Mouse (Mus musculus) monocyte, adult 5-6 weeks (primary cell): Measurements from ENCODE around the gene Eomes. TPM values are rescaled to one million over a fixed set of nuclear protein-coding genes. Genes with fewer than 3 reads are reported as not detected.

Source experiments
- ATAC-seq: fragments of 153-309, 156-312 bp; replicated peaks from 2 replicates; pipeline ENCODE4 v1.8.0; 2017; ENCODE audit warnings: mild to moderate bottlenecking; ENCODE audit not compliant: low TSS enrichment, insufficient number of reproducible peaks, severe bottlenecking, poor library complexity, low FRiP score
- total RNA-seq: library from RNA; stranded (forward); fragments of 200-1000, 200-491, 200-594 nt; gene quantifications from 3 replicates; pipeline ENCODE4 v1.2.3, GENCODE M21; 2017

Gene Eomes
- total RNA-seq = 47.6 to 167 TPM (median 48.0 TPM) in 3 replicates

DNA sequence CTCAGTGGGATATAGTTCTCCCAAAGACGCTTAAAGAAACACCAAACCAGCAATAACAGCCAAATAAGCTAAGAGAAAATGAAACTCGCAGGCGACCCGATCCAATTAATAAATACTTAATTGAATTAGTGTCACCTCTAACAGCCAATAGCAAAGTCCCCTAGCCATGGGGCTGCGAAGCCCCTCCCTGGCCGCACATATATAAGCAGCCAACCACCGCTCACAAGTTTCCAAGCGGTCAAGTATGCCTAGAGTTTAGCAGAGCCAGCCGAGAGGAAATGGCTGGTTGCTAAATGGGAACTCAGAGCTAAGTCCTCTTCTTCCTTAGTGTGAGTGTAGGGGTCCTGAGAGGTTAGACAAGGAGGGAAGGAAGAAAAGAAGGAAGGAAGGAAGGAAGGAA, at the start of gene Eomes:
Gene Eomes, plus strand, starts transcription at position 252 of the 400 bp plus-strand sequence.
- ATAC-seq = no peak

DNA sequence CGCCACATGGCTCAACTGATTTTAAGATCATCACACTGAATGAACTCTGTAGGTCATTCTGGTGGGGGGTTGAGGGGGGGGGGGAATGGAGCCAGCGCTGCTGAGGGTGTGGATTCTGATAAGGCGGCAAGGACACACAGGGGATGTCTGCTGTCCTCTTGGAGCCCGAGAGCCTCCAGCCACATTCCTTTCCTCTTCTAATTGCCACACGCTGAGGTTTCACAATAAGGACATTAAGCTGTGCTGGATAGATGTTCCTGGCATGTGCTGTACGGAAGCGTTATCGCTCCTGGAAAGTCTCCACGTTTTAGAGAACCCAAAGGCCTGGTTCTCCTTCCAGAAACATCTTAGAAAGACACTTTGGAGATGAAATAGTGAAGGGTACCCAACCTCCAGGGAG, 33.2 kb upstream of the Eomes start:
- no peak for ATAC-seq

DNA sequence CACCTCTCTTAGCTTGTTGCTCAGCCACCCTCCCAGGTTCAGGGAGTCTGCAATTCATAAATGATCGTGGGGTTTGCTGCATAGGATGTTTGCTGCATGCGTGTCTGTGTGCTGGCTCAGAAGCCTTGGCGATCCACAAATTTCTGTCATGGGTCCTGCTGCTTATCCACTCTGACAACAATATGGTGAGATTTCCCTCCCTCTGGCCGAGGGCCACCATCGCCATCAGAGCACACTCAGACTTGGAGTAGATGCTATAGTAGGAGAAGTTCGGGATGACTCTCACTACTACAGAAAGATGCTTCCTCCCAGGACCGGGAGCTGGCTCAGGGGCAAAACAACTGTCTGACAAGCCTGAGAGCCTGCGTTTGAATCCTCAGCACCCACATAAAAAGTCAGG, 28.7 kb upstream of the Eomes start:
- no peak for ATAC-seq

DNA sequence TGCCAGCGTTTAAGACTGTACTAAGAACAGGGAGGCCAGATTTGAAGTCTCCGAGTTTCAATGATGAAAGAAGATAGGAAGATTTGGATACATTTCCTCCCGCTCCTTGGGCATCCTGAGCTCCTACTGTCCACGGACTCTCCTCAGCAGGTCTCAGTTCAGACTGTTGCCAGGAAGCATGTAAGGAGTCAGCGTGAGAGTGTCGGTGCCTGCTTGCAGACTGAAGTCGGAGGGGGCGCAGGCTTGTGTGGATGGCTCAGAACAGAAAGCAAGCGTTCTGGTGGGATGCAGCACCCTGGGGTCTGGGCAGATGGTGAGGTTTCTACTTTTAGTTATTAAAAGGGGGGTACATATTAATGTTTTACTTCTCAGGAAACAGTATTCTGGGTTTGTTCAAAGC, 24.6 kb upstream of the Eomes start:
- ATAC-seq = no peak

DNA sequence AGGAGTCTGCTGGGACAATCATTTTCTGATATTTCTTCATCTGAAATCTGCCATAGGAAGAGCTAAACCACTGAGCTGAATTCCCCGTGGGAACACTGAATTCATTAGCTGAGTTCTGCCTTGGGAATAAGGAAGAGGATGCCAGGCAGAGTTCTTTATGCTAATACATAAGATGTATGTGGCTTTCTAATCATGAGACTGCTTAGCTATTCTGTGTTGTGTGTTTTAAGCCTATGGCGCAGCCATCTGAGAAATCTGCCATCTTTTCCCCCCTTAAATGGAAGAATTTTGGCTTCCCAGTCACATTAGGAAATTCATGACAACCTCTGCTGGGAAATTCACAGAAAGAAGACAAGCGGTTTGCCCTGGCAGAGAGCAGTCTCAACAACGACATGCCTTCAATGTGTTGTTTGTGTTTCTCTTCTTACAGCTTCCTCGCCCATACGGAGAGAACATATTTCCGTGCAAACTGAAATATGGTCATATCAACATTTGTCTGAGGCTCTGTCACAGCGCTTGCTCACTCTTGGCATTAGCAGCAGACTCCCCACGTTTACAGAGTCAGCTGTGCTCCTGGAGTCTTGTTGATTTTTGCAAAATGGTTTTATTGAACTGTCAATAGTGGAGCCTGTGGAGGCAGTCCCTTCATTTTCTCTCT, 22.7 kb upstream of the Eomes start:
- ATAC-seq = no peak

DNA sequence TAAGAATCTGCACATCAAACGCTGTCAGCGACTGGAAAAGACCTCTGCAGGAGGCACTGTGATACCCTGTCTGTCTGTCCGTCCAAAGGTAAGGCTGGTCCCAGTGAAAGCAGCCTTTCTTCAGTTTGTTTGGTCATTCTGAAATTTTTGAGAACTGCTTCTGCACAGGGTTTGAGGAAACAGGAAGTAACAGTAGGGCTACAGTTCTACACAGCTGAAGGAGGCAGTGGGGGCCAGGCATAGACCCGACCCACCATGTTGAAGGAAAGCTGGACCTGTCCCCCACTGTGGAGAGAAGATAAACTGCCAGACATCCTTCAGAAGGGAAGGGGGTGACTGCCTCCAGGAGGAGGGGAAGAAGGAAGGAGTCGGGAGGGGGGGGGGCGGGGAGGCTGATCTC, 21.6 kb upstream of the Eomes start:
- no peak for ATAC-seq

DNA sequence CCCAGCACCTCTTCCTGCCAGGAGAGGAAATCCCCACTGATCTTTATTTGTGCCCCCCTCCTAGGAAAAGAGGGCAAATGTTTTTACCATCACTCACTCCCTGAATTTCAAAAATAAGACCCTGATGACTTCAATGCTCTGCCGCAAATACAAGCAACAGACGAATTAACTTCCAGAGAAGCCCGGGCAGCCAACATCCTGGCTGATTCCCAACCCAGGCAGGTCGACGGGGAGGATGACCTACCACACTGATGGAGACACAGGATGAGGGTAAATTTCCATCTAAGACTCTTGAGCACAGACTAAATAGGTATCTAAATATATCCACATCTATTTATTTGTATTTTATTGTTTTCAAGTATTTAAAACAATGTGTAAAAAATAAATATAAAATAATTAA, 20.0 kb upstream of the Eomes start:
- ATAC-seq = no peak

DNA sequence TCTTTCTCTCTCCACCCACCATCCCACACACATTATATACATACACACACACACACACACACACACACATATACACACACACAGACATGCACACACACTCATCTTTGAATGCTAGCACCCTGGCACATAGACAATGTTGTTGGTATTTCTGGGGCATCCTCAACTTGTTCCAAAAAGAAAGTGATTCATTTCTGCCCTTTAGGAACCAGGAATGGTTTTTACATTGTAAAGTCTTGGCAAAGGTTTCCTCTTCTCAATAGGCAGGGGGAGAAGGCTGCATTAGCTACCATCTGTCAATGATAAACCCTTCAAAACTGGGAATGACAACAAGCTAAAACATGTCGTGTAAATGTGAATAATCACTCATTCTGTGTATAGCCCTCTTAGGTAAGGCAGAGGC, 14.0 kb upstream of the Eomes start:
- no peak for ATAC-seq

DNA sequence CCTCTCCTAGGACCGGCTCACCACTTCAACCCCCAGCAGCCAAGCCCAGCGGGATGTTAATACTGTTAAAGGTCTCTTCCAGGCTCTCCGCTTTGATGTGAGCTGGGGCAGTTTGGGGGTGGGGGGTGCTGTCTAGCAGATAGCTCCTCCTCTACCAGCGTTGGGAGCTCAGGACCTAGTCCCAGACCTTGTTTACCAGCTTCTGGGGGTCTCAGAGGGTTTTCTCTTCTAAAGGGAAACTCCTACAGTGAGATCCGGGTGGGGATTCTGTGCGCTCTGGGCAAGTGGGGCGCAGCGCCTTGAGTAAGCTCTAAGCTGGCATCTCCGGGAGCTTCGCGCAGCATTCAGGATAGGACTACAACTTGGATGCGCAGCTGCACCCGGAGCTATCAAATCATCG, 9.7 kb upstream of the Eomes start:
- ATAC-seq = no peak

DNA sequence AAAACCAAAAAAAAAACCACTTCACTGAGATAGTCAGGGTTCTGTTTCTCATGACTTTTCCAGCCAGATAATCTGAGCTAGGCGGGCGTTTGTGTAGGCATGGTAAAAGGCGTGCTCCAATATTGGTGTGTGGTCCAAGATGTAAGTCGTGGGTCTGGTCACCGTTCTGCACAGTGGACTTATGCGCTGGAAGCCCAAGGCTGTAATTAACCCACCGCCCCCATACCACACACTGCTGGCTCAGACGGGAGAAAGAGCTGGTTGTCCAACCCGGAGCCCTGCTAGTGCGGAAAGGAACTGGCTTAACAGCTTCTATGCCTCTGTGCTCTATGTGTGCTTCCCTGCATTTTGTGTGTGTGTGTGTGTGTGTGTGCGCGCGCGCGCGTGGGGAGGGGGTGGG, 8.7 kb upstream of the Eomes start:
- ATAC-seq = no peak

DNA sequence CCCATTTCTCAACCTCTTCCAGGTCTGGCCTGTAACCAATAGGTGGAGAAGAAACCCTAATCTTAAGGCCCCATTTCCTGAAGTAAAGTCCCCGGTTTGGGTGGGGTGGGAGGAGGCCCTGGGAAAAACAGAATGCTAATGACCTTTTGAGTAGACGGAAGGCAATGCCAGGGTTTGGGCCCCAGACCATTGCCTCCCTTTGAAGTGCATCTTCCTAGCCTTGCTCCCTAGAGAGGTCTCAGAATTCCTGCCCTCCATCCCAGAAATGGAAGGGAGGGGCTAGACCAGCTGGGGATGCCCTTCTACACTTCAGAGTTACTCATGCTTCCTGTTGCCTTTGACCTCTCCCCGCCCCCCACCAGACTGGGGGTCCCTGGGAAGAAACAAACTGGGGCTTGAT, 6.7 kb upstream of the Eomes start:
- no peak for ATAC-seq

DNA sequence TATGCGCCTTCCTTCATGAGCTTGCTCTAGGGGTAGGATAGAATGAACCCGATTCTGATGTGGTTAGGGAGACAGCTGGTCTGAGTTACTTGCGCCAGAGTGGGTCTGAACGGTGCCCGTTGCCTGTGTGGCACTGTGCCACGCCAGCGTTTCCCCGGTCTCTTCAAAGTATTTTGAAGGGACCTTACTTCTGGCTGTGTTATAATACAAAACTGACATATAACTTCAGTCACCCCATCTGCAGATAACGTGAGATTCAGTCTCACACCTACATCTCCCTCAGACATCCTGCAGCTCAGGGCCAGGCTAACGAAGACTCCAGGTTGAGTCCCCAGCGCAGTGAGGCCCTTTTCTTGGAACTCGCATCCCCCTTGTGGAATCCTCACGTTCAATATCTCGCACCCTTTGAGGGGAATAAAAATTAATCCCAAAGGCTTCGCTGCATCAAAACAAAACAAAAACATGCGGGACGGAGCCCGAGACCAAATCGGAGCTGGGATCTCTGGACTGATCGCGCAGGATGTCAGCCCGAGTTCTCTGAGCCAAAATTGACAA, 1.7 kb upstream of the Eomes start:
- ATAC-seq = no peak

DNA sequence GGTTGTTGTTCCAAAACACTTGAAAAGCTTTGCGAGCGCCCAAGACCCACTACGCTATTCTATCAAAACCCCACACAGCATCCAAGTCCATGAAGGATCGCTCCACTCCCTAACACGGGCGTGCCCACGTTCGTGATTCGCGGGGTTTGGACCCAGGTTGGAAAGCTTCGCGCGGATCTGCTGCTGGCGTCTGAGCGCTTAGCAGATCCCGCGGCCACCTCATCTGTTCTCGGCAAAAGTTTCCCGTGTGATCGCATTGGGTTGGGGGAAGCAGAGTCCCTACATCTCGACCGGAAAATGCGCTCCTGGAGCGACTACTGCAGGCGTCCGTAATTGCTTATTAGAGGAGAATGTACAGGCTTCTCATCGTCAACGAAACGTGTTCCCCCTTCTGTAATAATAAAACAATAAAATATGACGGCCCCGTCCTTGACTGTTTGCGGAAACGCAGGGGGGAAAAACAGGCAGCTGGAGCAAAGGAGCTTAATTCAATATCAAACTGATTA, 1.2 kb upstream of the Eomes start:
- ATAC-seq = no peak

DNA sequence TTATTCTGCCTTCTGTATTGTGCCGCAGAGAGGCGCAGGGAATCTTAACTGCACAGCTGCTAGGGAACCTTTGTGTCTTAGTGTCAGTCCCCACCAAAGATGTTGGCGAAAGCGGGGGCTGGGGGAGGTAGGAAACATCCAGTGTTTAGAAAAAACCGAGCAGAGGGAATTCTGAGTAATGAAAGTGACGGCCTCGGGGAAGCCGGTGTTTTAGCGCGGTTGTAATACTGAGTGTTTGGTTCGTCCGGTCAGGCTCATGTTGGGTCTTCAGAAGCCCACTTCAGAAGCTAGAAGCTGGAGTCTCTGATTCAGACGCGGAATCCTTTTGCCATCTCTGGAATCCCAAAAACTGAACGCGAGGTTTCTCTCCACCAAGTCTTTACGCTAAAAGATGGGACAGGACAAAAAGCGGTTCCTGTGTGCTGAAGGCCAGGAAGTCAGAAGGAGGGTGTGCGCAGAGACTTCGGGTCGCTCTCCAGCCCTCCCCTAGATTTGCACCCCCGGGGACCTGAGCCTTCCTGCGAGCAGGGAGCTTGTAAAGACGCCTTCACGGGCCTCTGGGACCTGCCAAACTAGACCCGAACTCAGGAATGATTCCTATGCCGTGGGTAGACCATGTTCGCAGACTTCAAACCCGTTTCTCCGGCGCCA, 606 bp upstream of the Eomes start:
- no peak for ATAC-seq

DNA sequence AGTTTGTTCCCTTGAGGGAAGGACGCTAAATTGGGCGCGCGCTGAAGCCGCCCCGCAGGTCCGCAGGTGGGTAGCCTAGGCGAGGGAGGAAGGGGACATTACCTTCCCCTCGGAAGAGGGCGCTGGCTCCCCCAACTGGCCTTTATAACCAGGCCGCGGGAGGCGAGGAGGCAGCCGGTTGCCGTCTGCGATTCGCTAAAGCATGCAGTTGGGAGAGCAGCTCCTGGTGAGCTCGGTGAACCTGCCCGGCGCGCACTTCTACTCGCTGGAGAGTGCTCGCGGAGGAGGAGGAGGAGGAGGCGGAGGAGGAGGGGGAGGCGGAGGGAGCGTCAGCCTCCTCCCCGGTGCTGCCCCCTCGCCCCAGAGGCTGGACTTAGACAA, 436 bp downstream of the Eomes start:
- ATAC-seq = no peak

DNA sequence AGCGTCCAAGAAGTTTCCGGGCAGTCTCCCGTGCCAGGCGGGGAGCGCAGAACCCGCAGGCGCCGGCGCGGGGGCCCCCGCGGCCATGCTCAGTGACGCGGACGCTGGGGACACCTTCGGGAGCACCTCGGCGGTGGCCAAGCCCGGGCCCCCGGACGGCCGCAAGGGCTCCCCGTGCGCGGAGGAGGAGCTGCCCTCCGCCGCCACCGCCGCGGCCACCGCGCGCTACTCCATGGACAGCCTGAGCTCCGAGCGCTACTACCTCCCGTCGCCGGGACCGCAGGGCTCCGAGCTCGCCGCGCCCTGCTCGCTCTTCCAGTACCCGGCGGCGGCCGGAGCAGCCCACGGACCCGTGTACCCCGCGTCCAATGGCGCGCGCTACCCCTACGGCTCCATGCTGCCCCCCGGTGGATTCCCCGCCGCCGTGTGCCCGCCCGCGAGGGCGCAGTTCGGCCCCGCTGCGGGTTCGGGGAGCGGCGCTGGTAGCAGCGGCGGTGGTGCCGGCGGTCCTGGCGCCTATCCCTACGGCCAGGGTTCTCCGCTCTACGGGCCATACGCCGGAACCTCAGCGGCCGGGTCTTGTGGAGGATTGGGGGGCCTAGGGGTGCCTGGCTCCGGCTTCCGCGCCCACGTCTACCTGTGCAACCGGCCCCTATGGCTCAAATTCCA, 961 bp downstream of the Eomes start:
- no peak for ATAC-seq

DNA sequence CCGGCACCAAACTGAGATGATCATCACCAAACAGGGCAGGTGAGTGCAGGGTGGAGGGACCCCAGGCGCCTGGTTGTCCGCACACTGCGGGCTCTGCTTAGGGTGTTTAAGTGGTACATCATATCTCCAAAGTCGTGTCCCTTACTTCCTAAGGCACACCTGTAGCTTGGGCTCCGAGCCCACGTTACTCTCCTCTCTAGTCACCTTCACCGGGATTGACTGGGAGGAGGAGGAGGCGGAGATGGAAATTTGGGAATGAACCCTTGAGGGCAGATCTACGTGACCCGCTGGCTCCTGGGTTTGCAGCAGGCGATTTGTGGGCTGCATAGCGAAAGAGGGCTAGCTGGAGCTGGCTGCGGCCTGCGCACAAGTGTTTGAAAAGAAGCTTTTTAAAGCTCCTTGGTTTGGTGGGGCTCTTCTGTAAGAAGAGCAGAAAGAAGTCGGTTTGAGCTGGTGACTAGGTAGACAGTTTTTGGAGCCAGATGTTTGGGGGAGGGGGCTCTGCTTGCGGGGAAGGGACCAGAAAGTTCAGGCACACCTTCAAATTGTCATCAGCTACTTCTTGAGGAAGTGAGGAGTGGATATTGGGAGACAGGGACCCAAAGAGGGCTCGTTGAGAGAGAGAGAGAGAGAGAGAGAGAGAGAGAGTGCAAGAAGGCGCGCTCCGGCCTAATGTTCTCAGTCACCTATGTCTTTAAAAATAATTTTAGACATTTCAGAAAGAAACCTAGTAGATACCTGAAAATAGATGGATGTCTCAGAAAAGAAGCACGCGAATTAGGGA, 1.7 kb downstream of the Eomes start:
- no peak for ATAC-seq

DNA sequence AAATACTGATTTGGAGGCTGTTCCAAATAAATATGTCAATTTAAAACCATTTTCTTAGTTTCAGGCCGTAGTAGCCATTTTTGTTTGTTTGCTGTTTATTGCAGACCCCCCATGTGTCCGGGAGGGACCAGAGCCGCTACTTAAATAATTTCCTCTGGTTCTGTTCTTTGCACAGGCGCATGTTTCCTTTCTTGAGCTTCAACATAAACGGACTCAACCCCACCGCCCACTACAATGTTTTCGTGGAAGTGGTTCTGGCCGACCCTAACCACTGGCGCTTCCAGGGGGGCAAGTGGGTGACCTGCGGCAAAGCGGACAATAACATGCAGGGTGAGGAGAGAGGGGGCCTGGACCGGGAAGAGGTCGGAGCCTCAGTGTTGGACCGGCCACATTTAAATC, 2.3 kb downstream of the Eomes start:
- ATAC-seq = no peak

DNA sequence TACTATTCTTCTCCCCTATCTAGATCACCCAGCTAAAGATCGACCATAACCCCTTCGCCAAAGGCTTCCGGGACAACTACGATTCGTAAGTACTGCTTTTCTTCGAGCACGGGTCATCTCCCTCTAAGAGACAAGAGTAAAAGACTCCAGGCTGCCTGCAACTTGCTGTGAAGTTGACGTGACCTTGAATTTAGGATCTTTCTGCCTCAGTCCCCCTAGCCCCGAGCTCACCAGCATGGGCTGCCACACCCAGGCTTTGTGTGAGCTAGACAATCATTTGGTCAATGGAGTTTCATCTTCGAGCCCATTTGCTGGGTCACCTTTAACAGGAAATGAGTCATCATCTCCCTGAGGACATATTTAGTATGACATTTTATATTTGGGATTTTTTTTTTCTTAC, 4.2 kb downstream of the Eomes start:
- no peak for ATAC-seq
